Mouse (Mus musculus) thymus, adult 18-20 months (tissue): ENCODE data around the gene Kcnk2.

ENCODE experiments used
- DNase-seq, 2 experiments: peaks; one replicate each; pipeline ENCODE4 v3.0.0; 2022; ENCODE audit warnings: mixed read lengths in 2 of 2

Kcnk2 gene

GRCm38 (mm10) chr1:189402223-189402943 is at the start of gene Kcnk2:
Gene Kcnk2 (minus strand): TSS chr1:189402273.
- DNase-seq: no peak

DNA sequence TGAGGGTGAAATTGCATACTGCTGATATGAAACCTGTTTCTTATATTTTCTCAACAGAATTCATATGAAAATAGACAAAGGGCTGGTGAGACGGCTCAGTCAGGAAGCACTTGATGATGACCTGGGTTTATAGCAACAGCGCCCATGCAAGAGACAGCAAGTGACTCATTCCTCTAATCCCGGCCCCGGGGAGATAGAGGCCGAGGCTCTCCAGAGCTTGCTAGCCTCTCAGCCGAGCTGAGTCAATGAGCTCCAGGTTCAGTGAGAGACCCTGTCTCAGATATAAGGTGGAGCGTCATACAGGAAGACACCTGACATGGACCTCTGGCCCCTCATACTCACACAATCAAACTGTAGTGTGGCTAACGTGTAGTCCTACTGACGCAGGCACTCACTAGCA is 38.7 kb upstream of the Kcnk2 start:
- DNase-seq: no peak

- DNase-seq: no peak
Observed at GRCm38 (mm10) chr1:189437126-189437525, 35.1 kb upstream of the Kcnk2 start.

GRCm38 (mm10) chr1:189435452-189435851 is 33.4 kb upstream of the Kcnk2 start:
- no peak for DNase-seq

DNA sequence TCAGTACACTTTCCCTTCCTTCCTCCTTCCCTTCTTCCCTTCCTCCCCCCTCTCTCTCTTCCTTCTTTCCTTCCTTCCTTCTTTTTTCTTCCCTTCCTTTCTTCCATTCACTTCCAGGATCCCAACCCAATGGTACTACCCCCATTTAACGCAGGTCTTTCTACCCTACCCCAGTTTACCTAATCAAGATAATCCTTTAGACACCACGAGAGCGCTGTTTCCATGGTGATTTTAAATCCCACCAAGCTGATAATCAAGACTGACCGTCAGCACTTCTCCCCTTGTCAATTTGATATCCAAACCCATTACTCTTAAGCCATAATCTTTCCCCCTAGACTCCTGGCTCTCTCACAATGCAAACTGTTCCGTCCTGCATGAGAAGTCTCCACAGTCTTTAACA is 29.4 kb upstream of the Kcnk2 start:
- DNase-seq: no peak

GRCm38 (mm10) chr1:189430534-189430933 is 28.5 kb upstream of the Kcnk2 start:
- DNase-seq: no peak

DNA sequence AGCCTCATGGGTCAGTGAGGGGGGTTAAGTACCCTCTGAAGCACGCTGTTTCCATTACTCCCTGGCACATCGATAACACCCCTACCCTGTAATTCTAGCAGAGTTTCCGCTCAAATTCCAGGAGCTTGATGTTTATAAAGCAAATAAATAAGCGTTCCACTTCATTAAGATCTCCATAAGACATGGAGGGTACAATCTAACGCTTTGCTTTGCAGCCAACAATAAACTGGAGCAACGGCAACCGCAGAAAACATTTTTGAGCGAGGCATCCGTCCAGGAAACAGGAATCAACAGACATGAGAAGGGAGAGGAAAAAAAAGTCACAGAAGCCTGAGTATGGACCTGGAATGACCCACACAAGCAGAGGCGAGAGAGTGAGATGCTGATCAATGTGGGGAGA is 27.5 kb upstream of the Kcnk2 start:
- DNase-seq: no peak

- no peak for DNase-seq
Observed at GRCm38 (mm10) chr1:189426252-189426651, 24.2 kb upstream of the Kcnk2 start.

- DNase-seq: no peak
Observed at GRCm38 (mm10) chr1:189419914-189420313, 17.8 kb upstream of the Kcnk2 start.

- no peak for DNase-seq
Observed at GRCm38 (mm10) chr1:189409906-189410305, 7.8 kb upstream of the Kcnk2 start.

DNA sequence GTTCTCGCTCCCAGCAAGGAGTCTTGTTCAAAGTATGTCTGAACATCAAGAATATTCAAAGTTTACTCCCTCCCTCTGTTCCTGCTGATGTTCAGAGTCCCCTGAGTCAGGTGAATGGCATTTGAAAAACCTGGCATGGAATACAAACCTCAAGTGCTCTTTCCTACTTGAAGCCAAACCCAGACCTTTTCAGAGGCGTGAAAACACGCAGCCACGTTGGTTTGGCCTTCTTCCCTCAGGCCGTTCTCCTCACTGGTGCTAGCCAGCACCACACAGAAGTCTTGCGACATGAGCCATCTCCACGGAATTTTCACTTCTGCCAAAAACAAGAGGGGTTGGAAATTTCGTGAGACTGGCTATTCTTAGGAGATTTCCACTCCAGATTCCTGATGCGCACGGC is 3.1 kb upstream of the Kcnk2 start:
- DNase-seq: no peak

- DNase-seq: no peak
Observed at GRCm38 (mm10) chr1:189403546-189403945, 1.5 kb upstream of the Kcnk2 start.

DNA sequence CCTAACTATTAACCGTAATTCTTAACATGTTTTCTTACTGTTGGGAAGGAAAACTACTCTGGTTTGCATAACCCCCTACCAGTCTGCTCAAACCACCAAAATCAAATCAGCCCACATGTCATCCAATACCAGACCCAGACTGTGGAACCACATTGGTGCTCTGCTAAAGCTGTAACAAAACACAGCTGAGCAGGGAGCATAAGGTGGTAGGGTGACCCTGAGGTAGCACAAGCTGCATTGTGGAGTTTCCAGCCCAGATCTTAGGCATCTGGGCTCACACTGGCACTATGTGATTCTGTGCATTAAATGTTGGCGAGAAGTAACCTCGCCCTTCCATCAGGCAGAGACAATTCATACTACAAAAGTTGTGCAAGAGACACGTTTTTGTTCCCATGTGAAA is 1.1 kb upstream of the Kcnk2 start:
- DNase-seq: no peak

DNA sequence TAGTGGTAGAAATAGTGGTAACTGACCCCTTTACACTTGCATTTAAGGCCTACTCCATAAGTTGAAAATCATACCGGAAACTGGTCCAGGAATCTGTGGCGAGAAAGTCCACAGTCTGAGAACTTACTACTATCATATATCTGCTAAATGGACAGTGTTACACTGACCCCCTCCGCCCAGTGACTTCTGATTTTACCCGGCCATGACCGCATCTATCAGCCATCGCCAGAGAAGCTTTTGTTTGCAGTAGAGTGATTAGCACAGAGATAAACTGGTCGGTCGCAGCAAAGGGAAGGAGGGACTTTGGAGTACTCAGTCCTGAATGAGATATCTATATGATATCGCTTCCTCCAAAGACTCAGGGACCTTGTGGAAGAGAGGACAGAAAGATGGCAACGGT is 15.2 kb downstream of the Kcnk2 start:
- no peak for DNase-seq

- DNase-seq: no peak
Observed at GRCm38 (mm10) chr1:189386141-189386540, 15.9 kb downstream of the Kcnk2 start.

DNA sequence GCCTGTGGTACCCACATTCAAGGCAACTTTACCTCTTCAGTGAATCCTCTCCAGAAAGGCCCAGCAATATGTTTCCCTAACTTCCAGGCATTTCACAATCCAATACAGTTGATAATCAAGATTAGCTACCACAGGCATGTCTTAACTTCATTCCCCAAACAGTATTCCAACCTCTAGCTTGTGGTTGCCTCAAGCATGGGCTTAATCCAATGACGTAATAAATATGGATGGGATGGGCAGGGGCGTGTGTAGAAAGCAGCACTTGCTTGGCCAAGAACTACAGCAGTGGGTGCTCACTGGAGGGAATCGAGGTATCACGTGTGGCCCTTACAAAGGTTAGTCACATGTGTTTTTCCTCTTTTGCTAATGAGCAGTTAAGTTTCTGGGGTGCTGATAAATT is 34.4 kb downstream of the Kcnk2 start:
- no peak for DNase-seq

GRCm38 (mm10) chr1:189364188-189364587 is 37.9 kb downstream of the Kcnk2 start:
- DNase-seq: no peak

DNA sequence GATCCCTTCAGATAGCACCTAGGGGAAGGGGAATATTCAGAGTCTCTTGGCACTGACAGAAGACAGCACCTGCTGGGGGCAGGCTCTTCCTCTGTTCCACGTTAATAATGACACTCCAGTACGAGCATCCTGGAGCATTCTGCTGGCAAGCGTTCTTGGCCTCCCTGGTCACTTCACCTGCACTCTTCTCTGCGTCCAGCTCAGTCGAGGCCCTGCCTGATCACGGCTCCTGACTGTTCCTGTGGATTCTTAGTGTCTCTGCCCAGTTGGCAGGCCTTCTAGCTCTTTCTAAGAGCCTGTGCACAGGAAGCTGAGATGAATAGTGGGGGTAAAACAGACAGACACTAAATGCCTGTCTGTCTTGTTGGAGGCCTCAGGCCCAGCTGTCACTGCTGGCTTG is 39.5 kb downstream of the Kcnk2 start:
- DNase-seq: no peak

GRCm38 (mm10) chr1:189359699-189360098 is 42.4 kb downstream of the Kcnk2 start:
- no peak for DNase-seq

DNA sequence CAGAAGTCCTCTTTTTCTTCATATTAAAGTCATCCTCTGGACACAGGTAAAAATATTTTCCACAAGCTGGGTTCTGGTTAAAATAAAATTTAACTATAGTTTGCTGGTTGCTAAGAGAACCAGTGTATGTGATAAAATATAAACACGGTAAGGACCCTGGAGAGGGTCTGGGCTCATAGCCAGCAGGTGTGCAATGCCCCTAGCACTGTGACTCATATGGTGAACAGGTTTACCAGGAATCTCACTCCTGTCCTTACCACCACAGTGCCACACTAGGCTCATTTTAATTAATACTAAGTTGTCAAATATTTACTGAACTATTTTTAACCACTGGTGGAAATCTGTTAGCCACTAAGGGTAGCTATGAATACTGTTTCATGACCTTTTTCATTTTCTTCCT is 48.2 kb downstream of the Kcnk2 start:
- no peak for DNase-seq

GRCm38 (mm10) chr1:189351804-189352203 is 50.3 kb downstream of the Kcnk2 start:
- DNase-seq: no peak

GRCm38 (mm10) chr1:189349205-189349604 is 52.9 kb downstream of the Kcnk2 start:
- no peak for DNase-seq

DNA sequence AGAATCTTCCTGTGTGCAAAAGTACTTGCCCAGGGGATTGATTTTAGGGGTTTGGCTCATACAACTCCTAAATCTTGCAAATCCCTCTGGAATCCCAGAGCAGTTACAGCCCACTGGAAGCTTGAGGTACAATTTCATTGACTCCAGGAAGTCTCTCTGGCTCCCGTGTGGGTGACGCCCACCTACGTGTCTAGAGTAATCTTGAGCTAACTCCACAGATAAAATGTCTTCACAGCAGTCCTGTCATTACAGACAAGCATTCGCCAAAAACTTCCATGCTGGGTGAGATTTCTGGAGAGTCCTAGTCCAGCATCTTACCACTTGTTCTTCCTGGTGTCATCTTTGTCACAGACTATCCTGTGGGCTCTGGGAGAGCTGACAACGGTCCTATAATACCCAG is 56.9 kb downstream of the Kcnk2 start:
- no peak for DNase-seq

GRCm38 (mm10) chr1:189343301-189344251 is 58.5 kb downstream of the Kcnk2 start:
- DNase-seq: no peak
